9 mouse cellular contexts compared by ENCODE assay signal in genomic region chr2:60717348-60717747, GRCm38 (mm10). TPM values are rescaled to one million over a fixed set of nuclear protein-coding genes. Genes with fewer than 3 reads are reported as not detected.
DNase-seq lines count a peak whose midpoint lies in the region; ATAC-seq and TF ChIP-seq lines count a peak whose summit lies in the region.
"Had no signal": no experiment of that assay in that cellular context is flagged by ENCODE, and none has a peak within 500 bp of the region (broad histone marks: within the 10 kb centered on the region; RNA-seq: fewer than 3 reads in every experiment).

No protein-coding gene starts in this region.

- no peaks in the 10 kb centered on the region for H3K4me1 ChIP-seq in ES-Bruce4 (ENCODE audit: control insufficient read depth, insufficient read depth, low read length)
- H3K4me1 ChIP-seq in heart, embryonic 13.5 days = peaks cover 46% of the 10 kb centered on the region
- H3K4me1 ChIP-seq in thymus, adult 2 months (replicated peaks; ENCODE audit: control insufficient read depth, insufficient read depth, low read length) = peaks cover 20% of the 10 kb centered on the region

- H3K36me3 ChIP-seq in ES-Bruce4 (ENCODE audit: control insufficient read depth, insufficient read depth, low read length, poor library complexity, severe bottlenecking) = no peaks in the 10 kb centered on the region
- H3K36me3 ChIP-seq in heart, embryonic 13.5 days = no peaks in the 10 kb centered on the region
- H3K36me3 ChIP-seq in thymus, adult 2 months (ENCODE audit: control insufficient read depth, insufficient read depth, low read length) = no peaks in the 10 kb centered on the region

- no peaks in the 10 kb centered on the region; the same call in 1 of the 2 replicates for H3K27me3 ChIP-seq in ES-Bruce4 (ENCODE audit: control insufficient read depth, insufficient read depth, low read length, poor library complexity, severe bottlenecking)
- no peaks in the 10 kb centered on the region for H3K27me3 ChIP-seq in heart, embryonic 13.5 days (replicated peaks)
- no peaks in the 10 kb centered on the region for H3K27me3 ChIP-seq in thymus, adult 2 months (ENCODE audit: control insufficient read depth, insufficient read depth, low read length)

- H3K9me3 ChIP-seq in ES-Bruce4 (replicated peaks; ENCODE audit: control insufficient read depth, insufficient read depth, low read length, poor library complexity, severe bottlenecking) = no peaks in the 10 kb centered on the region
- H3K9me3 ChIP-seq in heart, embryonic 13.5 days = no peaks in the 10 kb centered on the region

- H3K4me3 ChIP-seq in ES-Bruce4 (ENCODE audit: low read depth, low read length) = peak overlapping the region; percentile 39
- H3K4me3 ChIP-seq in heart, embryonic 13.5 days = peak overlapping the region; percentile 18; the same call in 1 of the 2 replicates
- peak overlapping the region; percentile 22 for H3K4me3 ChIP-seq in thymus, adult 2 months (ENCODE audit: control insufficient read depth, insufficient read depth, low read length)

- TF ChIP-seq CTCF in ES-Bruce4 (IDR thresholded peaks at IDR 0.05; ENCODE audit: low read depth, low read length) = no peak
- TF ChIP-seq CTCF in thymus, adult 2 months (IDR thresholded peaks at IDR 0.05; ENCODE audit: borderline replicate concordance, control insufficient read depth, extremely low read depth, insufficient read depth, low read length, poor library complexity) = no peak

- ATAC-seq in heart, embryonic 13.5 days (ENCODE audit: extremely low read depth, insufficient number of reproducible peaks, low FRiP score, low TSS enrichment) = no peak

- H3K9ac ChIP-seq in ES-Bruce4 (ENCODE audit: low read depth, poor library complexity, severe bottlenecking) = no peak overlapping the region
- H3K9ac ChIP-seq in heart, embryonic 13.5 days = no peak overlapping the region

- WGBS in heart, embryonic 13.5 days = 59% methylated on average over 13 of the region's 13 CpGs
- 38% methylated on average over 13 of the region's 13 CpGs for WGBS in thymus, adult 2 months

- no peak for TF ChIP-seq EP300 in ES-Bruce4 (IDR thresholded peaks at IDR 0.05; ENCODE audit: insufficient read depth, low read depth, low read length)

- peak overlapping the region; percentile 50 for H3K4me2 ChIP-seq in heart, embryonic 13.5 days

- no peak overlapping the region for H3K27ac ChIP-seq in ES-Bruce4 (ENCODE audit: insufficient read depth, low read length)
- H3K27ac ChIP-seq in heart, embryonic 13.5 days (replicated peaks) = no peak overlapping the region
- no peak overlapping the region for H3K27ac ChIP-seq in thymus, adult 2 months (ENCODE audit: control insufficient read depth, insufficient read depth, low read length)

- DNase-seq in embryo, embryonic 11 days = peak; percentile 39
- DNase-seq in embryo, embryonic 10 days (ENCODE audit: low spot score) = no peak
- peak; percentile 66 to 77 for DNase-seq in kidney, postnatal 4 days
- DNase-seq in lung, postnatal 4 days = peak; percentile 54 to 66
- peak; percentile 74 for DNase-seq in thymus, adult 2 months
- DNase-seq in gastrocnemius, adult 18-20 months (ENCODE audit: low spot score) = no peak

- no peak for TF ChIP-seq POLR2A in ES-Bruce4 (IDR thresholded peaks at IDR 0.05; ENCODE audit: insufficient read depth, low read length)
- TF ChIP-seq POLR2A in thymus, adult 2 months (IDR thresholded peaks at IDR 0.05; ENCODE audit: control insufficient read depth, extremely low read depth, insufficient read depth, low read length, poor library complexity) = no peak

RNA-seq across cellular contexts. Expression of gene Itgb6, which starts 5.1 kb away (rescaled TPM):
- polyA plus RNA-seq in ES-Bruce4 (2011; ENCODE audit: insufficient read depth, insufficient read length, low read depth, missing spikeins) = 0.28 TPM in 1 of 2 replicates, not detected in the other
- 0.20 and 0.29 TPM in 2 replicates for polyA plus RNA-seq in heart, embryonic 13.5 days (2015; fragmentation: Nextera tagmentation; extraction: Ambion mirVana)
- 0.31 and 1.2 TPM in 2 replicates for polyA plus RNA-seq in thymus, adult 2 months (2012; rRNA removed)
- 10 to 100 TPM; 38.3 to 44.0 TPM for total RNA-seq in gastrocnemius, adult 18-20 months (2021)
- total RNA-seq: MEL had no signal

Comparison
In these comparisons a context has a peak if more than half of its experiments do, and no peak if none do; other contexts are left out.
1. DNase-seq: peak in embryo, embryonic 11 days (single experiment), kidney, postnatal 4 days (2 of 2), lung, postnatal 4 days (2 of 2) and thymus, adult 2 months (single experiment); none in embryo, embryonic 10 days (single experiment) and gastrocnemius, adult 18-20 months (single experiment).
2. Peak in every context shown above with its lines, with median percentiles within 50 percentile points of each other: H3K4me3 ChIP-seq.